Mouse (Mus musculus) thymus, adult 2 months (tissue): ENCODE measurements at regions not wholly inside any gene's neighbourhood (a gene's known extent, or its start where the extent isn't known, plus 50 kb on each side); places are given as distances from the start of the nearest gene placed in this dataset.

ENCODE experiments used
- CTCF ChIP-seq: fragments of 200-500 bp; IDR thresholded peaks from 2 replicates; pipeline ENCODE4 v1.5.1; 2012; ENCODE audit warnings: mild to moderate bottlenecking, control low read depth, low read length, moderate library complexity, borderline replicate concordance; ENCODE audit not compliant: control insufficient read depth, poor library complexity, insufficient read depth; ENCODE audit errors: extremely low read depth
- POLR2A ChIP-seq: fragments of 200-500 bp; IDR thresholded peaks from 2 replicates; pipeline ENCODE4 v1.6.1; 2012; ENCODE audit warnings: mild to moderate bottlenecking, low read length, control low read depth, moderate library complexity; ENCODE audit not compliant: control insufficient read depth, poor library complexity, insufficient read depth; ENCODE audit errors: extremely low read depth

DNA sequence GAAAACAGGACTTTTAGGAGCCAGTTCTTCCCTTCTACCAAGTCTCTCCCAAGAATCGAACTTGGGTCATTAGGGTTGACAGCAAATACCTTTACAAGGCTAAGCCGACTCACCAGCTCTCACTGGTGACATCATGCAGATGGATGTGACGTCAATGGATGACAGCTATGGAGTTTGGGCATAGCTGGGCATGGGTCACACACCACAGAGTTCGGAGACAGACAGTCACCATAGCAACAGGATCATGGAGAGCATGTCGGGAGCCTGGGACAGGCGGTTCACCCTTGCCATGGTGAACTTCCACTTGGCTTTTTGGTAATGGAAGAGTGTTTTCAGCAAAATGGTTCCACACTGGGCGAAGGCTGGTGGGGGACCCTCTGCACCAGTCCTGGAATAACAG lies 168.1 kb downstream of the Gadd45g start:
- no peak for TF ChIP-seq CTCF
- no peak for TF ChIP-seq POLR2A
